Mouse (Mus musculus) layer of hippocampus, adult 9-10 months (tissue): ENCODE data around the gene Rpain.

Experiments
- DNase-seq: peaks from one replicate; pipeline ENCODE4 v3.0.0; 2022; ENCODE audit warnings: low spot score

Gene Rpain

GRCm38 (mm10) chr11:71001167-71001566 lies 31.2 kb downstream of the Rpain start:
- peak; percentile 63 for DNase-seq

- no peak for DNase-seq
Measured at GRCm38 (mm10) chr11:71003611-71004315, 33.8 kb downstream of the Rpain start.

- peak; percentile 90 for DNase-seq
Measured at GRCm38 (mm10) chr11:71004316-71004773, 34.3 kb downstream of the Rpain start, which contains the start of gene Dhx33. Gene Dhx33 (minus strand): TSS chr11:71004437.

- no peak for DNase-seq
Measured at GRCm38 (mm10) chr11:71005046-71005445, 35.0 kb downstream of the Rpain start.

GRCm38 (mm10) chr11:71007026-71007425 lies 37.0 kb downstream of the Rpain start:
- DNase-seq = no peak

DNA sequence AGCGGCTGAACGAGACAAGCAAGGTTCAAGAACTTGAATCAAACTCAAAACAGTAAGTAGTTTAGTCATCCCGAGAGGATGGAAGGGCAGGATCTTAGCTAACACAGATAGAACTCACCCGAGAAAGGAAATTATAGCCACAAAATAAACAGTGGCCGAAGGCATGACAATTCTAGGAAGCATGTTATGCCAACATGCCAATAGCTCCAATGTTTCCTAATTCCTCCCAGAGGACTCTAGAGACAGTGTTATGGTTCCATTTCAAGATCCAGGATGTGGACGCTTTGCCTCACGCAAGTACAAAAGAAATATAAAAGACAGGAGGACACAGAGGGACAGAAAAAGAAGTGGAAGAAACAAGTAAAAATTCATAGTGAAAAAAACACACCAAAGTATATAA lies 37.8 kb downstream of the Rpain start:
- no peak for DNase-seq

DNA sequence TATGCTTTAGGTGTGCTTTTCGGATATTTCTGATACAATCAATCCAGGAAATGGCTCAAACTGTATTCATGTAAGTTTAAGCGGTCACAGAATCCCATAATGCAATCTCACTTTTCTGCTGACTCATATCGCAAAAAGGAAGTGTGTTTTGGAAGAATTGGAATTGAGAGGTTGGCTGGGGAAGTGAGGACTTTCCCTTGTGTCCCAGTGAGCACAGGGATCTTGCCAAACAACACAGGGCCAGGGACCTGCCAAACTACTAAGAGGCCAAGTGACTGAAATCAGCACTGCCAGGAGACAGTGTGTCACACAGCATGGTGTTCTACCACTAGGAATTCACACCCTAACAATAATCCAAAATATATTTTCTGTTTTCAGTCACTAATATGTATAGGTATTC lies 38.3 kb downstream of the Rpain start:
- no peak for DNase-seq

GRCm38 (mm10) chr11:71012743-71013142 lies 42.7 kb downstream of the Rpain start:
- DNase-seq = no peak

- DNase-seq = no peak
Measured at GRCm38 (mm10) chr11:71017051-71017450, 47.0 kb downstream of the Rpain start.

DNA sequence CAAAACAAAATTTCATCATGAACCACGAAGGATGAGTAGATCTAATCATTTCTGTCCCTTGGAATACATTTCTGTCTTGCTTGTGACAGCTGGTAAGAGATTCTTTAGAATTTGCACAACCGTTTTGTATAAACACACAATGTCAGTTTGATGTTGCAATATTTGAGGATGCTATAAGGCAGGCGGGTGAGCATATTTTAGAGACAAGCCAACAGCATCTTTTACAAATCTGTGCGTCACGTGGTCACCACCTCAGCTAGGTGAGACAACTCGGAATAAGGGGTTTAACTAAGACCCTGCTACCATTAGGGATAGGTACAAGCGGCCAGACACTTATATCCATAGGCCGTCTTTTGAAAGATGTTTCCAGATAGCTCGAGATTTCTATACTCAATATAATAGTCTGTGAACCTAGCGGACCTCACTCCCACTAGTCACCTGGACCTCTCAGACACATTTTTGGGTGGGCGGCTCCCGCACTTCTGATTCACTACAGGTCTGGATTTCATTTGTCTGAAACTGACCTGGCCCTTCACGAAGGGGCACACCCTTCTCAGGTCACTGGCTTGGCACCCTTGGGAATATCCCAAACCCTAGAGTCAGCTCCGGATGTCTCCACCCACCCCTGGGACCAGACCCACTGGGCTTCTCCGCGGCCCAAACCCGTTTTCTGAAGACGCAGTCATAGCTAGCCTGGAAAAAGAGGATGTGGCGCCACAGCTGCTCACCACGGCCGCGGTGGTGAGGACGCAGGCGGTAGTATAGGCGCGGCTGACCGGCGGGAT lies 48.6 kb downstream of the Rpain start:
- no peak for DNase-seq

GRCm38 (mm10) chr11:71019201-71020068 lies 49.4 kb downstream of the Rpain start, which contains the start of the genes Mis12 and Derl2:
Gene Mis12 (plus strand): TSS chr11:71019611.
Gene Derl2 (minus strand): TSS chr11:71019841.
- peak; percentile 96 for DNase-seq
